Mouse (Mus musculus) kidney, postnatal 14 days (tissue): ENCODE data around the gene Auts2.

Source experiments
- DNase-seq: peaks from one replicate; pipeline ENCODE4 v3.0.0; 2022; ENCODE audit warnings: mixed read lengths

The Auts2 gene

DNA sequence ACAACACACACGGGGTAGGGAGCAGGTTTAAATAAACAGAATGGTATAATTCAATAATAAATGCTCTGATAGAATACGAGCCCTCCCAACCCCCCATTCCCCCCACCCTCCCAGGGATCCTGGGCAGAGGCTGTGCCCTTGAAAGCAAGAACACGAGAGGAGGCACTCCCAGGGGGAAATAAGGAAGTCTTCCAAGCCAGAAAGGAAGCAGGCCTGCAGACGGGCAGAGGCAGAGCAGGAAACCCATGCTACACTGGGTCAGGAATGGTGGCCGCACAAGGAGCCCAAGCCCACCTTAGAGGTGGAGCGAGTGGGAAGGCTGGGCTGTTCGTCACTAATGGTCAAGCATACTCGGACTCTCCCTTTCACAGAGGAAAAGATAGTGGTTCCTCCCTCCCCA, 1051.3 kb downstream of the Auts2 start:
- no peak for DNase-seq

- no peak for DNase-seq
Measured at GRCm38 (mm10) chr5:131490811-131491210, 1052.3 kb downstream of the Auts2 start.

DNA sequence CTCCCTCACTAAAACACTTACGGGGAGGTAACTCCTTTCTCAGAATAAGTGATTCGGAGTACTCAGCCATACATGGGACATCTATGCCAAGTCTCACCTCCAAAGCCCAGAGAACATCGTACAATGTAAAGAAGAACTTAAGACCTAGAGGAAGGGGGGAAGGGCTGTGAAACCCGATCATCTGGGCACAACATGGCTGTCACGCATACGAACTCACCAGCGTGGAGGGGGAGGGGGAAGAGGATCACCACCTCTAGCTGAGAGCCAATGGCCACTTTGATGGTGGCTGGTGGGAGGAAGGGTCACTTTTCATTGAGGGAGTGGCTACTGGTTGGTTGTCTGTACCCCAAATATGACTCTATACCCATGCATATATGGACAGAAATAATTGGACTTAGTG, 1053.3 kb downstream of the Auts2 start:
- DNase-seq = no peak

DNA sequence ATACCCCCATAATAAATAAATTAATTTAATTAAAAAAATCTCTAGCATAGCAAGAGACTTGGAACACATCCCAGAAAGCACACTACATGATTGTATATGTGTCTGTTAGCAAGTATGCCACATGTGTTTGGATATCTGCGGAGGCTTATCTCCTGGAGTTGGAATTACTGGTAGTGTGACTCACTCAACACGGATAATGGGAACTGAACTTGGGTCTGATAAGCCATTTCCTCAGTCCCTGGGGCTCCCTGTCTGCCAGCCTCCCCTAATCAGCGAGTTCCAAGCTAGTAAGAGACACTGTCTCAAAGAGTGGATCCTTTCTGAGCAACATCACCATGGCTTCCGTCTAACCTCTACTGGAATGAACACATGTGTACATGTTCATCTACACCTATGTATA, 1056.6 kb downstream of the Auts2 start:
- DNase-seq = no peak

DNA sequence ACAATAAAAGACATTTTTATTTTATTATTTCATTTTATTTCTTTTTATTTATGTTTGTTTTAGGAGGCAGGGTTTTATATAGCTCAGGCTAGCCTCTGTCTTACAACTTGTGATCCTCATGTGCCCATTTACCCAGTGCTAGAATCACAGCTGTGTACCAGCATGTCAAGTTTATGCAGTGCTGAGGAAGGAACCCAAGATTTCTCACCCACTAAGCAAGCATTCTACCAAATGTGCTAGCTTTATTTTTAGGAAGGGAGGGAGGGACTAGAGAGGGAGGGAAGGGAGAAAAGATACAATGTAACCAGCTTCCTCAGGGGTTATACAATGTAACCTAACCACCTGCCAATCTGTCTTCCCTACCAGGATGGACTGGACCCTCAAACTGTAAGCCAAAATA, 1067.9 kb downstream of the Auts2 start:
- no peak for DNase-seq

DNA sequence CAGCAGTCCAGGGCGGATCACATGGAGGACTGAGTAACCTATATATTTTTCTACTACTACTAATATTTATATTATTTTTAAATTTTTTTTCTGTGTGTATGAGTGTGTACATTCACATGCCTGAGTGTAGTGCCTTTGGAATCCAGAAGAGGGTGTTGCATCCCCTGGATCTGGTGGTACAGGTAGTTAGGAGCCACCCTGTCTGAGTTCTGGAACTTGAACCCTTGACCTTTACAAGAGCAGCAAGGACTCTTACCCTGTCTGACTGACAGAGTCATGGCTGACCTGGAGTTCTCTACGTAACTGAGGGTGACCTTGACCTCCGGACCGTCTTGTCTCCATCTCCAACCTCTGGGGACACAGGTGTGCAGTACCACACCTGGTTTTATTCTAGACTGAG, 1074.5 kb downstream of the Auts2 start:
- DNase-seq = no peak

GRCm38 (mm10) chr5:131466131-131466530, 1077.0 kb downstream of the Auts2 start:
- DNase-seq = no peak

- no peak for DNase-seq
Measured at GRCm38 (mm10) chr5:131463402-131463801, 1079.7 kb downstream of the Auts2 start.

- peak; percentile 17 for DNase-seq
Measured at GRCm38 (mm10) chr5:131459951-131460350, 1083.2 kb downstream of the Auts2 start.

DNA sequence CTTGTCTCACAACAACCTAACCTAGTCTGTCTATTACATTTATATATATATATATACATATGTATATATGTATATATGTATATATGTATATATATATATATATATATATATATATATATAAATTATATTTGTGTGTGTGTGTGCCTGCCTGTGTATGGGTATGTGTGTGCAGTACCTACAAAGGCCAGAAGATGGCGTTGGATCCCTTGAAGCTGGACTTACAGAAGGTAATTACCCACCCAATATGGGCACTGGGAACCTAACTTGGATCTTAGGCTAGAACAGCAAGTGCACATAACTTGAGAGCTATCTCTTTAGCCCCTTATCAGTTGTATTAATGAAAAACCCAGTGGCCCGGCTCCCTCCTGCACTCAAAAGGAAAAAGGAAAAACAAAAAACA, 1083.6 kb downstream of the Auts2 start:
- DNase-seq = no peak

GRCm38 (mm10) chr5:131458700-131459099, 1084.4 kb downstream of the Auts2 start:
- DNase-seq = no peak

- DNase-seq = no peak
Measured at GRCm38 (mm10) chr5:131457999-131458398, 1085.1 kb downstream of the Auts2 start.

DNA sequence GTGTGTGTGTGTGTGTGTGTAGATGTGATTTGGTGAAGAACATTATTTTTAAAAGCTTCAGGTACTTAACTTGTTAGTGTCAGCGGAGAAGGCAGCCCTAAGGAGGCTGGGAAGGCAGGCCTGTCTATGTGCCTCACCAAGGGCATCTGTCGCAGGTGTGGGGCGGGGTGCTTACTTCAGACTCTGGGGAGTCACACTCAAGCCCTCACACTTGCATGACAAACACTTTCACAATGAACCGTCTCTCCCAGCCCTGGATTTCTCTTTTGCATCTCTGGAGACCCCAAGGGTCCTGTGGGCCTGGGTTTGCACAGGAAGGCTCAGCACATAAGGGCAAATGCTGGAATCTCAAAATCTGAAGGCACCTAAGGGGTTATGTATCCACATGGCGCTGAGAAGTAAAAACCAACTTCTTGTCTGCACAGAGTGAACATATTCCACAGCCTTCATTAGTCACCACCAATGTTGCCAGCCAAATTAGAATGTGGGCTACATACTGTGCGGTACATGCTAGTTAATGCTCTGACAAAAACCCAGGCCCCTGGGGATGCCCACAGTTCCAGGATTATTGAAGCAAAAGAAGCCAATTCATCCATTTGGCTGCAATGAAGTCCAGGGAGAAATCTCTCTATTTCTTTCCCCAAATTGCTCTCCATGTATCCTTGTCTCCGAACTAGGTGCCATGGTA, 1093.8 kb downstream of the Auts2 start:
- no peak for DNase-seq

DNA sequence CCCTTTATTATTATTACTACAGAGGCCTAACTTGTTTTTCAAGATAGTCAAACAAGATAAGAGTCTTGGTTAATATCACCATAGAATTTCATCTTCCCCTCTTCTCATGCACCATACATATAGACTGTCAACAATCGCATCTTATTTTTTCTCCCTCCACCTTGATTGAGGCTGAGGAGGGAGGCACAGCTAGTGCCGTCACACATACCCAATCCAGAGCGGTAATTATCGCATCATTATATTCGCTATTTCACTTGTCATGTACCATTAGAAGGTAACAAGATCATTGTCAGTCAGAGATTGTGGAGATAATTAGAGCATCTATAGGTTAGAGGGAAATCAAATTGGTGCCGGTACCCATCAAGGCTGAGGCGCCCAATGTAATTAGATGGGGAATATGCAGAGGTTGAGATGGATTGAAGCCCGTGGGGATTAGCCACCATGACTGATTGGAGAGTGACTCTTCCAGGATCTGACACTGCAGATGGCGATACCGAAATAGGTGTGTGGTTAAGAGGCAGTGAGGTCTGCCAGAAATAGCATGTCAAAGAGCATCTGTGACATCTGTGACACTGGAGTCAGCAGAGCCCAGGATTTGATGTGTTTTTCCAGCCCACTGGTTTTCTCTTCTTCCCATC, 1107.8 kb downstream of the Auts2 start:
- DNase-seq = no peak

GRCm38 (mm10) chr5:131433291-131433690, 1109.9 kb downstream of the Auts2 start:
- no peak for DNase-seq

DNA sequence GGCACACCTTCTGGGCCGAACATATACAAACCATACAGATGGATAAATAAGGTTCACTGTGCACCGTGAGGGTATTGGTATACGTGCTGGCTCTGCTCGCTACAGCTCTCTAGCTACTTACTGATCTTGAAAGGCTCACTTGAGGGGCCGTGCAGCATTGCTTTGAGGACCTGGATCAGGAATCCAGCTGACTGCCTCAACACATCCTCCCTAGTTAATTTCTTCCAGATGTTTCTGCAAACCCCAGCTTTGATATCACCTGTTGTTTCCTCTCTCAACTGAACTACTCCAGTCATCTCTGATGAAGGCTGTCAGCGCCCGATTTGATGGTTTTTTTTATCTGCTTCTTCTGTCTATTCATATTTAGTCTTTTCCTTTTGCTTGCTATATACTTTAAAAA, 1111.2 kb downstream of the Auts2 start:
- no peak for DNase-seq

- DNase-seq = peak; percentile 64
Measured at GRCm38 (mm10) chr5:131430109-131430508, 1113.0 kb downstream of the Auts2 start.

- DNase-seq = no peak
Measured at GRCm38 (mm10) chr5:131429563-131429962, 1113.6 kb downstream of the Auts2 start.

DNA sequence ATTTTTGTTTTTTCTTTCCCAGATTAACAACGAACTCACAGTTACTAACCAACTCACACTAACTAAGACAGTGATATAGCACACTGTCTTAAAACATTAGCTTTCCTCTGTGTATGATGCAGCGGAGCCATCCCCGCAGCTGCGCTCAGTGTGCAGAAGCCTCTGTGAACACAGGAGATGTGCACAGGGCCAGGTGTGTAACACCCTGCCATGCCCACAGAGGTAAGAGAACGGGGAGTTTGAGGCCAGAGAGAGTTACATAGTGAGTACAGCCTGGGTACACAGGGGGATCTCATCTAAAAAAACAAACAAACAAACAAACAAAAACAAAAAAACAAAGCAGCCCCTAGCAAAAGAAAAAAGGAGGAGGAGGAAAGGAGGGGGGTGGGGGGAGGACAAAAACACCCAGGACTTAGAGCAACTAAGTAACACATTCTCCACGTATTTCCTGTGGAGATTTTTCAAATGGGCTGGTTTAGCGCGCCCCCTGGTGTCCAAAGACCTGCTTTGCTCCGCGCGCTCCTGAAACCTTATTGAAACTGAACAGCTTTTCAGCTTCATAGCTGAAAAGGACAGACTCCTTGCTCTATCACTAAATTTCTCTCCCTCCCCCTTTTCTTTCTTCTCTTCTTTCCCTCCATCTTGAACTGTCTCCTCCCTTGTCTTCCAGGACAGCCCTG, 1115.3 kb downstream of the Auts2 start:
- peak; percentile 69 for DNase-seq

GRCm38 (mm10) chr5:131422737-131423136, 1120.4 kb downstream of the Auts2 start:
- no peak for DNase-seq

DNA sequence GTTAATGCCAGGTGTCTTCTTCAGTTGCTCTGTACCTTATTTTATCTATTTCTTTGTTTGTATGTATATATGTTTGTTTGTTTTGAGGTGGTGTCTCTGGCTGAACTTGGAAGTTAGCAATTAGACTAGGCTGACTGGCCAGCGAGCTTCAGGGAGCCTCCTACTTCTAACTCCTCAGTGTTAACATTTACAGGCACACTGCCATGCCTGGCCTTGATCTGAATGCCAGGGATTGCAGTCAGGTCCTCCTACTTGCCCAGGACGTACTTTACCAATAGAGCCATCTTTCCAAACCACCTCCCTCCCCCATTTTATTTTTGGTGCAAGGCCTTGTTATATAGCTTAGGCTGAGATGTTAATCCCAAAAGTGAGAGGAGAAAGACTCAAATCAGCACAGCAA, 1122.7 kb downstream of the Auts2 start:
- DNase-seq = no peak

DNA sequence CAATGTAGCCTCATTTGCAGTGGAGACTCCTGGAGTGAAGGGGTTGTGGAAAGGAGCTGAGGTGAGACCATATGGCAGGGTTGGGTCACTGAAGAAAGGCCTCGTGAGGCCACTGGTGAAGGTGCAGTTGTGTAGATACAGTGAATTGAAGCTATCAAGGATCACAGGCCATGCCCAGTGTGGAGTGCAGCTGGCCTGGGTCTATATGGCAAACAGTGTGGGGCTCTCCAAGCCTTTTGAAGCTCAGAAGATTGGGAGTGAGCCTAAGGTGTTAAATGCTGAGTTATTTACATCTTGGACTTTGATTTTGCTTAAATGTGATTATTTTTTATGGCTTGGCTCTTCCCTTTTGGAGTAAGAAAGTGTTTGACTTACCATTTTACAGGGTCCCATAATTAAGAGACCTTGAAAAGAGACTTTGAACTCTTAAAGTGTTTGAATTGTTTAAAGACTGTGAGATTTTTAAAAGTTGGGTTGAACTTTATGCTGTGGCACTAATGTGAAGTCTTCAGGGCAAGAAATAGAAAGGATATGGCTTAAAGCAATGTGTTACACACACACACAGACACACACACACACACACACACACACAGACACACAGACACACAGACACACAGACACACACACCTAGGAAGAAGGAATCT, 1127.1 kb downstream of the Auts2 start:
- no peak for DNase-seq

DNA sequence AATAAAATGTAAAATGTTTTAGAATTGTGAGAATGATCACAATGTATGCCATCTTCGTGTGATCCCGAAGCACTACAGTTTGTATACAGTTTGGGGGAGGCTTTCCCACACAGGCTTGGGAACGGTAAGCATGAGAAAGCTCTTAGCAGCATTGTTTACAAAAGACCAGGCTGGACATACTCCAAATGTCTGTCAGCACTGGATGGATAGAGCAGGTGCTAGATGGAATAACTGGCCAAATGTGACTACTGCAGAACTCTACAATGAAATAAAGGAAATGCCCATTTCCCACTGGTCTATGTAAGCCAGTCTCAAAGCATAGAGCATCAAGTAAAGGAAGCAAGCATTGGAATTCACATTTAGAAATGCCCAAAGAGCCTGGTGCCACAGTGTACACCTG, 1144.9 kb downstream of the Auts2 start:
- DNase-seq = no peak

DNA sequence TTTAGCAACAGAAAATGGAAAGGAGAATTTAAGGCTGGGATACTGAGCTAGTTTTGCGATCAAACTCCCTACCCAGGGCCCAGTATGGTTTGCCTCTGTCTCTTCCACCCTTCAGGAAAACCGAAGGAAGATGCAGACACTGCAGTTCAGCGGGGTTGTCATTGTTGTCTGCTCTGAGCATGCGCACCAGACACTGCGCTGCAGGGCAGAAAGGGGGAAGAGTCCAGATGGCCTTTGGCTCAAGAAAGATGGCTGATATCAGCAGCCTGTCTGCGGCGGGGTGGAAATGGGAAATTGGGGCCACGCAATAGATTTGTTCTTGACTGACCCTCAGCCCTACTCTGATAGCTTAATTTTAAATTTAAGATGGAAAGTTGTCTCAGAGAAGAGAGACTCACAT, 1147.4 kb downstream of the Auts2 start:
- no peak for DNase-seq
